Mouse (Mus musculus): ENCODE measurements at regions not wholly inside any gene's neighbourhood (a gene's known extent, or its start where the extent isn't known, plus 50 kb on each side); places are given as distances from the start of the nearest gene placed in this dataset.
"Not testable (repeated sequence)": the region's sequence is repeated elsewhere in the genome, so short reads cannot be mapped to it uniquely, and the experiment has no call there.

- no peak for DNase-seq (ENCODE audit: low spot score in 2 of 2)
Observed at GRCm38 (mm10) chr7:73025640-73026039, 349.7 kb upstream of the Rgma start.

- DNase-seq (ENCODE audit: low spot score in 2 of 2), result no peak
Observed at GRCm38 (mm10) chr7:73028952-73029351, 346.4 kb upstream of the Rgma start.

GRCm38 (mm10) chr7:73031407-73031806, 343.9 kb upstream of the Rgma start:
- no peak for DNase-seq (ENCODE audit: low spot score in 2 of 2)

GRCm38 (mm10) chr7:73032316-73032980, 342.9 kb upstream of the Rgma start:
- no peak for DNase-seq (ENCODE audit: low spot score in 2 of 2)

GRCm38 (mm10) chr7:73036801-73037555, 338.3 kb upstream of the Rgma start:
- no peak for DNase-seq (ENCODE audit: low spot score in 2 of 2)

- DNase-seq (ENCODE audit: low spot score in 2 of 2), result no peak
Observed at GRCm38 (mm10) chr7:73037638-73038037, 337.7 kb upstream of the Rgma start.

GRCm38 (mm10) chr7:73039921-73040320, 335.4 kb upstream of the Rgma start:
- no peak for DNase-seq (ENCODE audit: low spot score in 2 of 2)

- DNase-seq (ENCODE audit: low spot score in 2 of 2), result no peak
Observed at GRCm38 (mm10) chr7:73044316-73044715, 331.0 kb upstream of the Rgma start.

- DNase-seq (ENCODE audit: low spot score in 2 of 2), result no peak
Observed at GRCm38 (mm10) chr7:73055891-73056290, 319.4 kb upstream of the Rgma start.

GRCm38 (mm10) chr7:73063556-73063955, 311.8 kb upstream of the Rgma start:
- DNase-seq (ENCODE audit: low spot score in 2 of 2), result no peak

GRCm38 (mm10) chr7:73068534-73068933, 306.8 kb upstream of the Rgma start:
- DNase-seq (ENCODE audit: low spot score in 2 of 2), result no peak

GRCm38 (mm10) chr7:73069352-73069751, 306.0 kb upstream of the Rgma start:
- DNase-seq (ENCODE audit: low spot score in 2 of 2), result no peak

GRCm38 (mm10) chr7:73075391-73075790, 299.9 kb upstream of the Rgma start:
- not testable (repeated sequence) for DNase-seq (ENCODE audit: low spot score in 2 of 2)

GRCm38 (mm10) chr7:73087496-73088185, 287.7 kb upstream of the Rgma start:
- DNase-seq (ENCODE audit: low spot score in 2 of 2), result no peak

GRCm38 (mm10) chr7:73088321-73088720, 287.0 kb upstream of the Rgma start:
- no peak for DNase-seq (ENCODE audit: low spot score in 2 of 2)

GRCm38 (mm10) chr7:73091758-73092157, 283.6 kb upstream of the Rgma start:
- DNase-seq (ENCODE audit: low spot score in 2 of 2), result no peak

GRCm38 (mm10) chr7:73094059-73094458, 281.2 kb upstream of the Rgma start:
- DNase-seq (ENCODE audit: low spot score in 2 of 2), result no peak

- DNase-seq (ENCODE audit: low spot score in 2 of 2), result no peak
Observed at GRCm38 (mm10) chr7:73118871-73119270, 256.4 kb upstream of the Rgma start.

GRCm38 (mm10) chr7:73120276-73120675, 255.0 kb upstream of the Rgma start:
- no peak for DNase-seq (ENCODE audit: low spot score in 2 of 2)

GRCm38 (mm10) chr7:73124976-73125375, 250.3 kb upstream of the Rgma start:
- DNase-seq (ENCODE audit: low spot score in 2 of 2), result no peak

GRCm38 (mm10) chr7:73125864-73126263, 249.4 kb upstream of the Rgma start:
- DNase-seq (ENCODE audit: low spot score in 2 of 2), result no peak

GRCm38 (mm10) chr7:73135786-73136185, 239.5 kb upstream of the Rgma start:
- DNase-seq (ENCODE audit: low spot score in 2 of 2), result no peak

GRCm38 (mm10) chr7:73138269-73138668, 237.0 kb upstream of the Rgma start:
- no peak for DNase-seq (ENCODE audit: low spot score in 2 of 2)

Measured in natural killer cell, adult 2 months (primary cell).